Mouse (Mus musculus): ENCODE results near the gene Dmtf1. TPM values are rescaled to one million over a fixed set of nuclear protein-coding genes. Genes with fewer than 3 reads are reported as not detected.

The Dmtf1 gene
- total RNA-seq (2023): 86.0 TPM

GRCm38 (mm10) chr5:9161456-9162041 lies at the start of gene Dmtf1:
TSS of gene Dmtf1 (minus strand) at chr5:9161776.

GRCm38 (mm10) chr5:9100207-9100848 lies 61.2 kb downstream of the Dmtf1 start, which contains the start of gene Tmem243:
TSS of gene Tmem243 (plus strand) at chr5:9100668.

Other genes starting within 250 kb of the Dmtf1 start
- 24.0 TPM for gene Crot, start 164.5 kb downstream of the Dmtf1 start, total RNA-seq (2023)
- 35.4 TPM for gene Tmem243, start 61.1 kb downstream of the Dmtf1 start, total RNA-seq (2023)
- not detected for gene 9330182L06Rik, start 104.3 kb upstream of the Dmtf1 start, total RNA-seq (2023)

All from CD4-positive naive resting alpha-beta T cell, adult 57 days (primary cell).